Mouse (Mus musculus) intestine, embryonic 16.5 days (tissue): Measurements from ENCODE around the gene Arrb1. TPM values are rescaled to one million over a fixed set of nuclear protein-coding genes. Genes with fewer than 3 reads are reported as not detected.

Experiments
- ATAC-seq: fragments of 200-750 bp; cut with Nextera tagmentation; 2 replicates; pipeline ENCODE4 v1.8.0; 2017; ENCODE audit warnings: moderate TSS enrichment, moderate library complexity
- H3K27ac ChIP-seq: fragments of 300-500 bp; sonication (generic); 2 replicates; pipeline ENCODE4 v1.5.1; 2014; ENCODE audit warnings: mild to moderate bottlenecking, low read length
- H3K27me3 ChIP-seq: fragments of 300-500 bp; sonication (generic); replicated peaks from 2 replicates; pipeline ENCODE4 v1.6.1; 2014; ENCODE audit warnings: low read length, control low read depth, mixed read lengths; ENCODE audit not compliant: control insufficient read depth, insufficient read depth
- H3K36me3 ChIP-seq: fragments of 300-500 bp; sonication (generic); 2 replicates; pipeline ENCODE4 v1.6.1; 2014; ENCODE audit warnings: low read length, control low read depth; ENCODE audit not compliant: control insufficient read depth, insufficient read depth
- H3K4me1 ChIP-seq: fragments of 300-500 bp; sonication (generic); 2 replicates; pipeline ENCODE4 v1.6.1; 2014; ENCODE audit warnings: low read length, control low read depth, mixed read lengths; ENCODE audit not compliant: control insufficient read depth, insufficient read depth
- H3K4me2 ChIP-seq: fragments of 300-500 bp; sonication (generic); 2 replicates; pipeline ENCODE4 v1.6.1; 2014; ENCODE audit warnings: low read depth, low read length, control low read depth
- H3K4me3 ChIP-seq: fragments of 300-500 bp; sonication (generic); 2 replicates; pipeline ENCODE4 v1.5.1; 2014; ENCODE audit warnings: mild to moderate bottlenecking, low read length
- H3K9ac ChIP-seq: fragments of 300-500 bp; sonication (generic); 2 replicates; pipeline ENCODE4 v1.6.1; 2014; ENCODE audit warnings: low read depth, low read length
- H3K9me3 ChIP-seq: fragments of 300-500 bp; sonication (generic); 2 replicates; pipeline ENCODE4 v1.6.1; 2016; ENCODE audit warnings: low read length, control low read depth; ENCODE audit not compliant: control insufficient read depth
- WGBS: fragments of 180-500 bp; shearing (Covaris S2); extraction: QIAGEN DNeasy Blood & Tissue Kit; methylation state at CpG from one replicate; pipeline ENCODE4 v1.1.7; 2014; 5-methylcytosine and 5-hydroxymethylcytosine counted together
- polyA plus RNA-seq: library from polyadenylated mRNA; unstranded; fragments of >200 nt; fragmentation: Nextera tagmentation; extraction: Ambion mirVana; gene quantifications from 2 replicates; pipeline ENCODE4 v1.2.1, GENCODE M21; 2015

The Arrb1 gene
- polyA plus RNA-seq, 1 experiment from 2014 or later, result 9.2 TPM

DNA sequence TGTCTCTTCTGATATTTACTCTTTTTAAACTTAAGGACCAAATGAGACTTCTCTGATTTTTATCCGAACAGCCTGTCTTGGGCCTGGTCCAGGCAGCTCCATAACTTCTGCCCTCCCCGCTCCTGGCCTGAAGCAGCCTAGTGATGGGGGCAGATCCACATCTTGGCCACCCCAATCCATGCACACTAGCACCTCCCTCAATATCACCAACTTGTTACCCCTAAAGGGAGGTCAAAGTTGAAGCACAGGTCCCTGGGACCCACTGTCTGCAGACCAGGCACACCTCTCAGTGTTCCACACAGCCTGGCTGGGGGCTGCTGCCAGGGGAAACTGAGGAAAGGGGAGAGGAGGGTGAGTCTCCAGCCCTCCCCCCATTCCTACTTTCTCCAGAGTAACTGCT, 69.8 kb downstream of the Arrb1 start:
- Histone ChIP-seq H3K4me1 (no peaks in the 10 kb centered on the region), H3K4me2 (no peak overlapping the region), H3K36me3 (0 out of 2 replicates have a peak, but pooled peaks cover 3% of the 10 kb centered on the region), H3K27me3 (no peaks in the 10 kb centered on the region), H3K4me3 (no peak overlapping the region), H3K9ac (no peak overlapping the region), H3K9me3 (no peaks in the 10 kb centered on the region), H3K27ac (no peak overlapping the region)
- ATAC-seq, result no peak
- 93% methylated on average over 2 of the region's 2 CpGs for WGBS

GRCm38 (mm10) chr7:99606303-99606702, 71.0 kb downstream of the Arrb1 start:
- H3K4me1 ChIP-seq, result no peaks in the 10 kb centered on the region
- WGBS, result 86% methylated on average over 11 of the region's 11 CpGs
- ATAC-seq, result no peak
- no peak overlapping the region for H3K9ac ChIP-seq
- no peak overlapping the region for H3K4me2 ChIP-seq
- H3K27ac ChIP-seq, result no peak overlapping the region
- H3K4me3 ChIP-seq, result no peak overlapping the region
- H3K36me3 ChIP-seq, result 0 out of 2 replicates have a peak, but pooled peaks cover 3% of the 10 kb centered on the region
- H3K27me3 ChIP-seq, result no peaks in the 10 kb centered on the region
- H3K9me3 ChIP-seq, result no peaks in the 10 kb centered on the region

- 0 out of 2 replicates have a peak, but pooled peaks cover 3% of the 10 kb centered on the region for H3K36me3 ChIP-seq
- no peak overlapping the region for H3K9ac ChIP-seq
- 67% methylated on average over 3 of the region's 3 CpGs for WGBS
- H3K4me3 ChIP-seq, result no peak overlapping the region
- no peaks in the 10 kb centered on the region for H3K27me3 ChIP-seq
- H3K27ac ChIP-seq, result no peak overlapping the region
- no peaks in the 10 kb centered on the region for H3K9me3 ChIP-seq
- no peak overlapping the region for H3K4me2 ChIP-seq
- no peak for ATAC-seq
- no peaks in the 10 kb centered on the region for H3K4me1 ChIP-seq
Measured at GRCm38 (mm10) chr7:99606766-99607165, 71.5 kb downstream of the Arrb1 start.

DNA sequence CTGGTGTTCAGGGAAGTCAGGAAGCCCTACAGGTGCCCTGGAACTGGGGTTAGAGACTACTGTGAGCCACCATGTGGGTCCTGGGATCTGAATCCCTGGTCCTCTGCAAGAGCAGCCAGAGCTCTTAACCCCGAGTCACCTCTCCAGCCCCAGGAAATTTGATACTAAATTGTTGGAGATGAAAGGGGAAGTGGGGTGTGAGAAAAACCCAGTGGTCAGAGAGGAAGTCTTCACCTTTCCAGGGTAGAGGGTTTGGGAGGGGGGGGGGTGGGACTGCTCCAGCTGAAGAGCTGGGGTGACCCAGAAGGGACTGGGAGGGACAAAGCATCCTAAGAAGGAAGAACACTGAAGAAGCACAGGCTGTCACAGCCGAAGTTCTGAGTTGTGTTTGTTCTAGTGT, 72.4 kb downstream of the Arrb1 start:
- H3K4me2 ChIP-seq, result no peak overlapping the region
- H3K27ac ChIP-seq, result no peak overlapping the region
- WGBS, result 50% methylated on average over 2 of the region's 2 CpGs
- no peaks in the 10 kb centered on the region for H3K9me3 ChIP-seq
- no peaks in the 10 kb centered on the region for H3K4me1 ChIP-seq
- H3K36me3 ChIP-seq, result no peaks in the 10 kb centered on the region
- H3K4me3 ChIP-seq, result no peak overlapping the region
- ATAC-seq, result no peak
- no peaks in the 10 kb centered on the region for H3K27me3 ChIP-seq
- H3K9ac ChIP-seq, result no peak overlapping the region

GRCm38 (mm10) chr7:99618264-99618663, 83.0 kb downstream of the Arrb1 start:
- Histone ChIP-seq H3K4me2 (no peak overlapping the region), H3K4me3 (no peak overlapping the region), H3K36me3 (no peaks in the 10 kb centered on the region), H3K27me3 (no peaks in the 10 kb centered on the region; the same call in 1 of the 2 replicates), H3K4me1 (no peaks in the 10 kb centered on the region), H3K9ac (no peak overlapping the region), H3K27ac (no peak overlapping the region), H3K9me3 (no peaks in the 10 kb centered on the region)
- ATAC-seq, result no peak
- WGBS, result 49% methylated on average over 2 of the region's 2 CpGs

- no peak overlapping the region for H3K9ac ChIP-seq
- 5% methylated on average over 3 of the region's 3 CpGs for WGBS
- H3K9me3 ChIP-seq, result no peaks in the 10 kb centered on the region
- no peaks in the 10 kb centered on the region for H3K4me1 ChIP-seq
- ATAC-seq, result no peak
- peaks cover 3% of the 10 kb centered on the region; the same call in 1 of the 2 replicates for H3K27me3 ChIP-seq
- no peak overlapping the region for H3K4me3 ChIP-seq
- no peak overlapping the region for H3K27ac ChIP-seq
- no peak overlapping the region for H3K4me2 ChIP-seq
- no peaks in the 10 kb centered on the region for H3K36me3 ChIP-seq
Measured at GRCm38 (mm10) chr7:99618860-99619259, 83.6 kb downstream of the Arrb1 start.

DNA sequence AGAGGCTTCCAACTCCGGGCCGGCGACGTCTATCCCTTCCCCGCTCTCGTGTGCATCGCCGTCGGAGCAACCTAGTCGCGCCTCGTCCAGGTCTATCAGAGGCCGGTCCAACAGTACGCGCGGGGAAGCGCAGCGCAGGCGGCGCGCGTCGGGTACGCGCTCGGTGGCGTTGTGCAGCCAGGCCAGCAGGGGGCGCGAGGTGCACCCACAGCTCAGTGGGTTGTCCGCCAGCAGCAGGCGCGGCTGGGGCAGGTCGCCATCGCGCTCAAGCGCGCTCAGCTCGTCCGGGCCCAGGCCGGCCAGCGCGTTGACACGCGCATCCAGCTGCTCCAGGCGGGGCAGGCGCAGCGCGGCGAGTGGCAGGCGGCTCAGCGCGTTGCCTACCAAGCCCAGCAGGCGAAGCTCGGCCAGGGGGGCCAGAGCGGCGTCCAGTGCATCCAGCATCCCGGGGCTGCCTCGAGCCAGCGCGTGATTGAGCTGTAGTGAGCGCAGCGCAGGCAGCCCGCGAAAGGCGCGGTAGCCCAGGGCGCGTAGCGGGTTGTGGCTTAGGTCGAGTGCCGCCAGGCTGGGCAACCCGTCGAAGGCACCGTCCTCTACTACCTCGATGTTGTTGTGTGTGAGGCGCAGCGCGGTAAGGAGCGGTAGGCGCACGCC, 90.6 kb downstream of the Arrb1 start:
- peaks cover 43% of the 10 kb centered on the region for H3K27me3 ChIP-seq
- no peak overlapping the region for H3K27ac ChIP-seq
- peak overlapping the region; percentile 57 for H3K4me3 ChIP-seq
- peak overlapping the region; percentile 98 for H3K4me2 ChIP-seq
- no peaks in the 10 kb centered on the region for H3K9me3 ChIP-seq
- H3K4me1 ChIP-seq, result peaks cover 16% of the 10 kb centered on the region
- H3K36me3 ChIP-seq, result no peaks in the 10 kb centered on the region
- WGBS, result under 1% methylated on average over 81 of the region's 81 CpGs
- H3K9ac ChIP-seq, result peak overlapping the region; percentile 60
- peak; percentile 87 for ATAC-seq

GRCm38 (mm10) chr7:99626376-99627270, 91.4 kb downstream of the Arrb1 start, which contains the start of gene Tpbgl:
TSS of gene Tpbgl (minus strand) at chr7:99627103.
- no peaks in the 10 kb centered on the region for H3K36me3 ChIP-seq
- H3K27ac ChIP-seq, result no peak within 1 kb of the TSS
- H3K9me3 ChIP-seq, result no peaks in the 10 kb centered on the region
- peak; percentile 43 for ATAC-seq
- peaks cover 16% of the 10 kb centered on the region for H3K4me1 ChIP-seq
- H3K9ac ChIP-seq, result peak within 1 kb of the TSS; percentile 60
- WGBS, result under 1% methylated on average over 71 of the region's 83 CpGs
- H3K4me2 ChIP-seq, result peak within 1 kb of the TSS; percentile 98
- H3K4me3 ChIP-seq, result peak within 1 kb of the TSS; percentile 57
- H3K27me3 ChIP-seq, result peaks cover 43% of the 10 kb centered on the region

GRCm38 (mm10) chr7:99627366-99627765, 92.1 kb downstream of the Arrb1 start:
- H3K4me3 ChIP-seq, result no peak overlapping the region; the same call in 1 of the 2 replicates
- H3K9me3 ChIP-seq, result no peaks in the 10 kb centered on the region
- peaks cover 43% of the 10 kb centered on the region for H3K27me3 ChIP-seq
- no peak overlapping the region for H3K9ac ChIP-seq
- no peak overlapping the region; the same call in 1 of the 2 replicates for H3K4me2 ChIP-seq
- no peak for ATAC-seq
- H3K27ac ChIP-seq, result no peak overlapping the region
- H3K4me1 ChIP-seq, result peaks cover 16% of the 10 kb centered on the region
- WGBS, result 5% methylated on average over 7 of the region's 7 CpGs
- no peaks in the 10 kb centered on the region for H3K36me3 ChIP-seq
